Mouse (Mus musculus) small intestine, adult 2 months (tissue): Measurements from ENCODE around the gene Atg4c. TPM values are rescaled to one million over a fixed set of nuclear protein-coding genes. Genes with fewer than 3 reads are reported as not detected.

ENCODE experiments used
- H3K27ac ChIP-seq: fragments of 200-500 bp; 2 replicates; pipeline ENCODE4 v1.5.1; 2012; ENCODE audit warnings: low read depth, low read length, control low read depth, inconsistent platforms; ENCODE audit not compliant: insufficient read depth
- H3K27me3 ChIP-seq: fragments of 200-500 bp; 2 replicates; pipeline ENCODE4 v1.6.1; 2012; ENCODE audit warnings: mild to moderate bottlenecking, moderate library complexity, low read length, inconsistent platforms; ENCODE audit not compliant: control insufficient read depth, insufficient read depth
- H3K36me3 ChIP-seq: fragments of 200-500 bp; 2 replicates; pipeline ENCODE4 v1.6.1; 2012; ENCODE audit warnings: mild to moderate bottlenecking, low read length, control low read depth, inconsistent platforms; ENCODE audit not compliant: control insufficient read depth, insufficient read depth
- H3K4me1 ChIP-seq: fragments of 200-500 bp; 2 replicates; pipeline ENCODE4 v1.6.1; 2012; ENCODE audit warnings: low read length, inconsistent platforms, mixed read lengths; ENCODE audit not compliant: control insufficient read depth, insufficient read depth, insufficient read length
- H3K4me3 ChIP-seq: fragments of 200-500 bp; 2 replicates; pipeline ENCODE4 v1.5.1; 2012; ENCODE audit warnings: low read depth, mild to moderate bottlenecking, control low read depth, inconsistent platforms, low read length, moderate library complexity
- CTCF ChIP-seq: fragments of 200-500 bp; IDR thresholded peaks from 2 replicates; pipeline ENCODE4 v1.5.1; 2012; ENCODE audit warnings: low read depth, mild to moderate bottlenecking, control low read depth, inconsistent platforms, low read length, moderate library complexity, mixed read lengths; ENCODE audit not compliant: insufficient replicate concordance, insufficient read length; ENCODE audit errors: extremely low read depth
- POLR2A ChIP-seq: fragments of 200-500 bp; IDR thresholded peaks from 2 replicates; pipeline ENCODE4 v1.6.1; 2012; ENCODE audit warnings: low read depth, mild to moderate bottlenecking, control low read depth, inconsistent platforms, low read length, moderate library complexity
- WGBS: fragments of 180-500 bp; shearing (Covaris S2); methylation state at CpG from one replicate; pipeline ENCODE4 v1.1.7; 2018; 5-methylcytosine and 5-hydroxymethylcytosine counted together
- polyA plus RNA-seq: library from polyadenylated mRNA; depleted of rRNA; stranded (reverse); fragments of >200 nt; gene quantifications from 2 replicates; pipeline ENCODE4 v1.2.3, GENCODE M21; 2012

The Atg4c gene
- polyA plus RNA-seq, 1 experiment: 3.3 TPM

GRCm38 (mm10) chr4:99192640-99193039, 1.1 kb upstream of the Atg4c start:
- Histone ChIP-seq H3K4me1 (no peaks in the 10 kb centered on the region), H3K27ac (no peak overlapping the region), H3K27me3 (no peaks in the 10 kb centered on the region), H3K4me3 (no peak overlapping the region), H3K36me3 (no peaks in the 10 kb centered on the region)
- WGBS: 75% methylated on average over 1 of the region's 1 CpGs
- no peak for TF ChIP-seq POLR2A
- TF ChIP-seq CTCF: no peak

GRCm38 (mm10) chr4:99193214-99193613, 520 bp upstream of the Atg4c start:
- TF ChIP-seq POLR2A (no peak), CTCF (no peak)
- H3K36me3 ChIP-seq: no peaks in the 10 kb centered on the region
- H3K27me3 ChIP-seq: no peaks in the 10 kb centered on the region
- H3K4me1 ChIP-seq: no peaks in the 10 kb centered on the region
- 30% methylated on average over 6 of the region's 6 CpGs for WGBS
- H3K27ac ChIP-seq: no peak overlapping the region
- H3K4me3 ChIP-seq: no peak overlapping the region

- peak overlapping the region; percentile 95 for H3K27ac ChIP-seq
- no peaks in the 10 kb centered on the region for H3K36me3 ChIP-seq
- TF ChIP-seq POLR2A: no peak
- no peak for TF ChIP-seq CTCF
- H3K4me1 ChIP-seq: peaks cover 2% of the 10 kb centered on the region; the same call in 1 of the 2 replicates
- 11% methylated on average over 5 of the region's 5 CpGs for WGBS
- H3K27me3 ChIP-seq: no peaks in the 10 kb centered on the region
- peak overlapping the region; percentile 71; the same call in 1 of the 2 replicates for H3K4me3 ChIP-seq
Measured at GRCm38 (mm10) chr4:99194826-99195225, 1.1 kb downstream of the Atg4c start.

GRCm38 (mm10) chr4:99198721-99199120, 5.0 kb downstream of the Atg4c start:
- H3K4me3 ChIP-seq: no peak overlapping the region
- peaks cover 5% of the 10 kb centered on the region; the same call in 1 of the 2 replicates for H3K4me1 ChIP-seq
- H3K27me3 ChIP-seq: no peaks in the 10 kb centered on the region
- no peaks in the 10 kb centered on the region for H3K36me3 ChIP-seq
- no peak for TF ChIP-seq POLR2A
- no peak overlapping the region for H3K27ac ChIP-seq

- 17% methylated on average over 13 of the region's 13 CpGs for WGBS
- Histone ChIP-seq H3K4me3 (peak overlapping the region; percentile 46), H3K36me3 (no peaks in the 10 kb centered on the region), H3K4me1 (peaks cover 5% of the 10 kb centered on the region; the same call in 1 of the 2 replicates), H3K27me3 (no peaks in the 10 kb centered on the region), H3K27ac (peak overlapping the region; percentile 66)
- TF ChIP-seq POLR2A: no peak
- no peak for TF ChIP-seq CTCF
Measured at GRCm38 (mm10) chr4:99199757-99200251, 6.1 kb downstream of the Atg4c start.

- Histone ChIP-seq H3K27me3 (no peaks in the 10 kb centered on the region), H3K27ac (peak overlapping the region; percentile 51; the same call in 1 of the 2 replicates), H3K4me3 (peak overlapping the region; percentile 11; the same call in 1 of the 2 replicates), H3K36me3 (no peaks in the 10 kb centered on the region), H3K4me1 (peaks cover 5% of the 10 kb centered on the region; the same call in 1 of the 2 replicates)
- no peak for TF ChIP-seq POLR2A
- no peak for TF ChIP-seq CTCF
- WGBS: 47% methylated on average over 7 of the region's 7 CpGs
Measured at GRCm38 (mm10) chr4:99200383-99201136, 6.8 kb downstream of the Atg4c start.

- 70% methylated on average over 6 of the region's 6 CpGs for WGBS
- no peak for TF ChIP-seq CTCF
- no peak for TF ChIP-seq POLR2A
Measured at GRCm38 (mm10) chr4:99205773-99206172, 12.0 kb downstream of the Atg4c start.

More at GRCm38 (mm10) chr4:99205773-99206172, 12.0 kb downstream of the Atg4c start:
- Histone ChIP-seq H3K27me3 (no peaks in the 10 kb centered on the region), H3K4me1 (0 out of 2 replicates have a peak, but pooled peaks cover 1% of the 10 kb centered on the region), H3K36me3 (peaks cover 2% of the 10 kb centered on the region; the same call in 1 of the 2 replicates), H3K4me3 (no peak overlapping the region), H3K27ac (no peak overlapping the region)
